Mouse (Mus musculus) inflammation-experienced regulatory T-cells, adult 6 months (primary cell): ENCODE measurements around the gene Rnf114. TPM values are rescaled to one million over a fixed set of nuclear protein-coding genes. Genes with fewer than 3 reads are reported as not detected.

ENCODE experiments used
- ATAC-seq: one replicate; pipeline ENCODE4 v1.8.0; 2017
- polyA plus RNA-seq, 3 experiments: library from polyadenylated mRNA; unstranded; fragments of 100-300 nt; shearing (Covaris generic); gene quantifications; one replicate each; pipeline ENCODE4 v1.2.1; 2017

Rnf114 gene
- 100 to 1,000 TPM; 145 to 194 (median 193) TPM for polyA plus RNA-seq

DNA sequence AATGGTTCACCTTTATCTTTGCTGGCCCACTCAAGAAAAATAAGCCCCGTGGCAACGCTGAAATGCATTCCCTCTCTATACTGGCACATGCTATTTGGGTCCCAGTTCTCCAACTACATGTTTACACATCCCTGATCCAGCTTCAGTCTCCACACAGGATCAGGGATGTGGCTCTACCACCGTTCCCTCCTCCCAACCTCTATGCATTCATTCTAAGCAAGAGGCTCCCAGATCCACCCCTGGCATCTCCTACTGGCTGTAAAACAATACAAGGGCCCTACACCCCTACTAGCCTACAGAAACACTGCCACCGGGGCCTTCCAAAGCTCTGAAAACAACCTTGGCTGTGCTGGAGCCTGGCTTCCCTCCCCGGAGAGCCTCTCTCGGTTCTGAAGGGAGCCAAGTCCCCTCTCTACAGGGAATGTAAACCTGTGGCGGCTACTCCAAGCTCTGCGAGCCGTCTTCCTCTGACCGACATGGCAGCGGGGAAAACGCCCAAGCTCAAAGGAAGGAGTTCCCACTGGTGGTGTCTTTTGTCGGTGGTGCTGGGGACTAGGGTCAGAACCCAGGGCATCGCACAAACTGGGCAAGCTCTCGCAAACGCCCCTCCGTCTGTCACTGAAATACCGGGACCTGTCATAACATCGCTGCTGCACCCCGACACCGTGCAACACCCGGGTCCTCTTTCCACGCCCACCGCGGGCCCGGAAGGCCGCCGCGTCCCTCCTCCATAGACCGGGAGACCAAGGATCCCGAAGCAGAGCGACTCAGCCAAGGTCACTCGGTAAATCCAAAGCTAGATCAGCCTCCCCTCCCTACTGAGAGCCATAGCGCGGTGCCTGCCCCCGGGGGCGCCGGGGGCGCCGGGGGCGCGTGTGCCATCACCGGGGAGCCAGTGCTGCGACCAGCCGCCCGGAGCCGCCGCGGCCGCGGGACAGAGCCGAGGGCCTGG is at the start of gene Rnf114:
TSS of gene Rnf114 (plus strand) at position 889 of the 952 bp plus-strand sequence.
- peak; percentile 24 for ATAC-seq

DNA sequence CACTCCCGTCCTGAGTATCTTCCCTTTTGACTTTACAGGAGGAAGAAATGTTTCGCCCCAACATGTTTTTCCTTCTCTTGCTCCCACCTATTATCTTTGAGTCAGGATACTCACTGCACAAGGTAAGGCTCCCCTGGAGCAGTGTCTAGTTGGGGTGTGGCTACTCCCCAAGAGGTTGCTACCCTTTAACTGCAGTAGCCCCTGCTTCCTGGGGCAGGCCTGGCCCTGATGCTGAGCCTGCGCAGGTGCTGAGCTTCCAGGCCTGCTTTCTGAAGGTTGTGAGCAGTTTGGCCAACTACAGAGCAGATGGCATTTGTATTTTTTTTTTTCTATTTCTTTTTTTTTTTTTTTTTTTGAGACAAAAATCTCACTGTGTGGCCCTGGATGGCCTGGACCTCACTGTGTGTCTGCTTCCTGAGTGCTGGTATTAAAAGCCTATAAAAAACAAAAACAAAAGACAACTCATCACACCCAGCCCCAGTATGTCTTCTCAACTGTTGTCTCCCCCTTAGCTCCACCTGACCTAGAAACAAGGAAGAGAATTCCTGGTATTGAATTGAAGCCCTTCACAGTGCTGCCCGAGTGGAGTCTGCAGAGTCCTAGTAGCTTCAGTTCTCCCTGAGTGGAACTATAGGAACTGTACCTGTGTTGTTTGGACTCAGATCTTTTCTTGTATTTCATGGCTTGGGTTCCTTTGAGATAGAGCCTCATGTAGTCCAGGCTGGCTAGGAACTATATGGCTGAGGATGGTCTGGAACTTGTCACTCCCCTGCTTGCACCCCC is 48.8 kb upstream of the Rnf114 start:
- ATAC-seq = no peak

DNA sequence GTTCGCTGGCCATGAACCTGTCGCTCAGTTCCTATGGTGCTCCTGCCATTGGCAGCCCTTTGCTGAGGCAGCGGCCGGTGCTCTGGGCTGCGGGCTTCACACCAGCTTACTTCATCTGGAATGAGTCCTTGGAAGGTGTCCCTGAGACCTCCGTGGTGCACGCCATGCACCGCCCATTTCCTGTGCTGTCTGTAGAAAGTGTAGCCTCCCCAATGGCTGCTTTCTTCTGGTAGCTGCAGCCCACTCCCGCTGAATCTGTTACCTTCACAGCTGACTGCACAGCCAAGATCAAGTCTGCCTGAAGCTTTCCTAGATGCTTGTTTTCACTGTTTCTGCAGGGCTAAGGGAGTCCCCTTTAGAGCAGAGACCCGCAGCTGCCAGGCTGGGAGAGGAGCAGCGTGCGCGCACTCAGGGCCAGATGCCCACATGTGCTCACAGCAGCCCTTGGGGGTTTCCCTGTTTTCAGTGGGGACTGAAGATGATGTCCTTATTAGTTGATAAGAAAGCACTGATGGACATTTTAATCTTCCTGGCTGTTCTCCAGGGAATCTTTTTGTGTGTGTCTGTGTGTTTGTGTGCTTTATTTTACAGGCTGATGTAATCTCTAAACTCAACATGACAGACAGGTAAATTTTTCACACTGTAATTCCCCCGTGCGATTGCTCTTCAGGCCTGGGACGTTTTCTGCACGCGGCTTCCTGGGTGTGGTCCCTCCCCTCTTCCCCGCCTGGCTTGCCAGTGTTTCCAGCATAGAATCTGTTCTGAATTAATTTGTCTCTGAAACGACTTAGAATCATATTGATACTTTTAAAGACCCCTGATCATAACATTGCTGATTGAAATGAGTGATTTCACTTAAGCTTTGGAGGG is 46.3 kb upstream of the Rnf114 start:
- ATAC-seq = peak; percentile 54

DNA sequence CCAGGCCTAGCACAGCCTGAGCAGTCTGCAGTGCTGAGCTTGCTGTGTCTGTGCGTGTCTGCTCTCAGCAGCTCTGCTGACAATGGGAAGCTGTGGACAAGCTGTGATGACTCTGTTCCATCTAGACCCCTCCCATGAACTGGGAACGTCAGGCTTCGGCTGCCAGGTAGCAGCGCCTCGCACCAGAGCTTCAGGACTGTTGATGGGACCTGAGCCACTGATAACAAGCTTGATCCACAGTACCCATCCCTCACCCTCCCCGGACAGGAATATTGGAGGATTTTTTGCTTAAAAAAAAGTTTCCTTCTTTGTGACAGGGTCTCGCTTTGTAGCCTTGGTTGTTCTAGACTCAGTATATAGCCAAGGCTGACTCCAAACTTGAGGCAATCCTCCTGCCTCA is 45.2 kb upstream of the Rnf114 start:
- ATAC-seq = no peak

DNA sequence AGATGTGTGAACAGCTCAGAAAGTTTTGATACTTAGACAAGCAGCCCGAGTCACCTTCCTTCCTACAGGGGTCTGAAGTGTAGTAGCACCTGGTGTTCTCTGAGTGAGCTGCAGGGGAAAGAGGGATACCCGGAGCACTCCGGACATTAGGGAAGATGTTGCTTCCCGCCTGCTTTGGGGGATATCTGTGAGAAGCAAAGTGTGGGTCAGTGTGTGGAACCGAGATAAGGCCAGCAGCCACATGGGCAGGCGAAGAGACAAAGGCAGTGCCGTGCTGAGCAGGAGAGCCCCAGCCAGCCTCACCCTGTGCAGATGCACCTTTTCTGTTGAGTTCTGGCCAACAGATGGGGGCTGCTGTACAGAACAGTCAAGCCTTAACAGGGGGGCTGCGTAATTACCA is 44.8 kb upstream of the Rnf114 start:
- no peak for ATAC-seq

DNA sequence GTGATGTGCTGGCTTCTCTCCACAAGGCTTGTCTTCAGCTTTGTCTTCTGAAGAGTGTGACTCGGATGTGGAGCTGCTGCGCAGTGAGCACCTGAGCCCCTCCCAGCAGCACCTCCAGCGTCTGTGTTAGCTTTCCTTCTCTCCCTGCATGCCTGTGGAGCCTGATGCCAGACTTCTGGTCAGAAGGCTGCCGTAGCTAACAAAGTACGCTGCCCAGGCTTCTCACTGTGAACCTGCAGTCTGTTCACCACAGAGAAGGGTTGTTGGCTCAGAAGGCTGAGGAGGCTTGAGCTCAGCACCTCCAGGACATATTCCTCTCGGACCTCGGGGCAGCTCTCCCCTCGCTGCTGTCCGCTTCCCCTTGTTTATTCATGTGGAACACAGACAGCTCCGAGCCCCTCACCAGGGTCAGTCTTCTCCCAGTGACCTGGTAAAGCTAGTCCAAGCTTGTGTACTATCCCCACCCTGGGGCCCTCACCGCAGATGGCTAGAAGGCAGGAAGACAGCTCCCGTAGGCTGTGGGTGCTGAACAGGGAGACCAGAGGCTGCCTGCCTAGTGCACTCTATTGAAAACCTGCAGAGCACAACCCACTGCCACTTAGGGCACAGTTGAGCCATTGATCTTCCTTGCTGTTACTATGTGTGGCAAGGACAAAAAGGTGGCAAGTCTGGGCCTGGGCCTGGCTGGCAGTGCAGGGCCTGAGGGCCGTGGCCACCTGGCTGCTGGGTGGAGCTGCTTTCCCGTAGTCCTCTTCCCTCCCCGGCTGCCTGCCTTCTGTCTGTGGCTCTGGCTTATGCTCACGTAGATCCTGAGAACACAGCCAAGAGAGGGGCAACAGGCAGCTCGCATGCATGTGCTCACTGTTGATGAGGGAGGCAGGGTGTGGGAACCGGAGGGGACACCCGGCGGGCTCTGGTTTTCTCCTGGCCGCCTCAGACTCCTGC is 42.8 kb upstream of the Rnf114 start:
- no peak for ATAC-seq

DNA sequence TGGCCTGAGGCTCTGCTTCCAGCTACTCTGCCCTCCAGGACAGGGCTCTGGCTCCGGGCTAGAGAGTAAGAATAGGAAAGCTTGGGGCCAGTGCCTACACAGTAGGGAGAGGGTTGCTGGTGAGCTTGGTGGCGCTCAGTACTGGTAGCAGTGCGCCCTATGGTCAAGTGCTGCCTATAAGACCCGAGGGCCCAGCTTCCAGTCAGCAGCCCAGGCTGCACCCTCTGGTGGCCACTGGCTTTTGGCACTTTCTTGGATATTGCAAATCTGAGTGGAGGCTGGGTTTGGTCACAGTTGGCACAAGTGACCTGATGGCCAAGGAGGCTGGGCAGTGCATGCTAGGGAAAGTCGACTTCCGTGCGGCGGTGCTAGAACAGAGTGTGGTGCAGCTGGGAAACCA is 41.8 kb upstream of the Rnf114 start:
- no peak for ATAC-seq

DNA sequence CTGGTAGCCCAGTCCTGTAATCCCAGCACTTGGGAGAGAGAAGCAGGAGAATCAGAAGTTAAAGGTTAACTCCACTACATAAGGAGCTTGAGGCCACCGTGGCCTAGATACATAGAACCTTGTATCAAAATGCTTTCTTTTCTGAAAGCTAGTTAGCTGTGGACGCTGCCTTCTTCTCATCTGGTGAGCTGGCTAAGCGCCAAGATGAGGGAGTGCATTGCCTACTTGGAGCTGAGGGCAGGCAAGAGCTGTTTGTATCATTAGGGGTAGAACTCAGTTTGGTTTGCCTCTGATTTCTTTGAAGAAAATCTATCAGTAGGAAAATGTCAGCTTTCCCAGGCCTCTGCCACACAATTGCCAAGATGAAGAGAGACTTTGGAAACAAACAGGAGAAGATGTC is 38.6 kb upstream of the Rnf114 start:
- ATAC-seq = no peak

DNA sequence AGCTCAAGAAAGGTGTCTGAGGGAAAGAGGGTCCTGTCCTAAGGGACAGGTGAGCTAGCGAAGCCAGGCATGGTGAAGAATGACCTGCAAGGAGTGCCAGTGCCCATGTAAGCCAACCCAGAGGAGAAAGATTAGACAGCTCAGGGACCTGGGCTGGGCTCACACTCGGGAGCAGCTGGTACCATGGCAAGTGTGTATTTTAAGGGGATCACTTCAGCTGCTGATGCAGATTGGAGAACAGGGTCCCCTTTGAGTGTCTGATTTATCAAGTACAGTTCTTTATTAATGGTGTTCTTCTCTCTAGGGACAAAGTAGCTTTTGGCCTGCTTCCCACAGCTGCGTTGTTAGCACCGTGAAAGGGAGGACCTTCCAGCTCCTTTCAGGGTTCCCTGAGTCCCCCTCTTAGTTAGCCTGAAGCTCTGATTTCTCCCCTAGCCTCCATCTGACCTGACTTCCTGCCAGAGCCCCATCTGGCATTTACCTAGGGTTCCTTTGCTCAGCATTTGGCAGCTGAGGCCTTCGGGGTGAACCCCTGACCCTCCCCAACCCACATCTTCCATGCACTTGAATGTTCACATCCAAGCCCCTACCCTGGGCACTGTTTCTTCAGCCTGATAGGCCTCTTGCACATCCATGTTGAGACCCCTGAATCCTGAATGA is 36.0 kb upstream of the Rnf114 start:
- no peak for ATAC-seq

DNA sequence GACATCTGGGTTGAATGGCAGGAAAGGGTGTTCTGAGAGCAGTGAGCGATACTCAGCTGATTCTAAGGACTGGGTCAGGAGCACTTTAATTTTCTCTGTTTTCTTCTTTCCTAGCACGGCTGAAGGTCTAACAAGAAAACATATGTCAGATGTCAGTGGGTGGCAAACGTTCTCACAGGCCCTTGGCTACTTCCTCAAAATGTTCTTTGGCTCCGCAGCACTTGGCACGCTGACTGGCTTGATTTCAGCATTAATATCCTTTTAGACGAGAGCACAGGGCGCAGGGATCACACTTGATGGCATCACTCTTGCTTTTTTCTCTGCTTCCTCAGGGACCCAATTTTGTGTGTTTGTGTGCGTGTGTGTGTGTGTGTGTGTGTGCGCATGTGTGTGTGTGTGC is 35.2 kb upstream of the Rnf114 start:
- no peak for ATAC-seq

DNA sequence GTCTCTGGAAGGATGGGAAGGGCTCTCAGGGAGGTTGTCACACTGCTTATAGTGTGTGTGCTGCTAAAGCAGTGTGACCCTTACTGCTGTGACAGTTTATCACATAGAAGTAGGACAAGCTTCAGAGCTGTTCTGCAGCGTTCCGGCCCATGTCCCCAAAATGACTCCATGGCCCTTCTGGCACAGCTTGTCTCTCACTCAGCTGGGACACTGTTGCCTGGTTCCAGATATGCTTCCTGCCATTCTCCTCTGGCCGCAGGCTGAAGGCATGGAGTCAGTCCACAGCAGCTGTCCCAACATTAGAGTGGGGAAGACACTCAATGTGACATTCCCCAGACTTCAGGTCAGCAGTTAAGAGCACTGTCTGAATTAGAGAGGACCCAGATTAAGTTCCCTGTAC is 33.9 kb upstream of the Rnf114 start:
- ATAC-seq = no peak

DNA sequence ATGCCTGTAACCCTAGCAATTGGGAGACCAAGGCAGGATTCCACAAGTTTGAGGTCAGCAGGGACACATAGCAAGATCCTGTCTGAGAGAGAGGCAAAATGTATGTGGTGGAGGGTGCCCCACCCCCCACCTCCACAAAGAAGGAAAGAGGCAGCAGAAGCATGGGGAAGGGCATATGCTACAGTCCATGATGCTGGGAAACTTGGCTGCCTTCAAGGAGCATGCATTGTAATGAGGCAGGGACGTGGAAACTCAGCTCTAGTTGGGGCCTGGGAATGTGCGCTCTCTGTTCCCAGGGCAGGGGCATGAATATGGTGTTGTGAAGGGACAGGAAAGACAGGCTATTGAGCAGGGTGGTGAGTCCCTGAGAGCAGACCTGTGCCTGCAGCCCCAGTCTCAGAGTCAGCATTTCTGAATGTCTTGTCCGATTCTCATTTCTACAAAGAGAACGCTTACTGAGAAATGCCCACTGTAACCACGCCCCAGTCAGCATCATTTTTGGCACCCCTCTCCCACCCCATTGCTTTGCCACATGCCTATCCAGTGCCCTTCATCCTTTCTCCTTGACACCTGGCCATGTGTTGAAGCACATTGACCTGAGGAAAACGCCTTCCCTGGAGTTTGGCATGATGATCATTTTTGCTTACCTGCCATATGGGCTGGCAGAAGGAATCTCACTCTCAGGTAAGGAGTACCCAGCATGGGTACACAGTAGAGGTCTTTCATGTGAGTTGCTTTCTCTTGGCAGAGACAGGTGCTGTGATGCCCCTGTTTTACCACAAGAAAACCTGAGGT is 33.2 kb upstream of the Rnf114 start:
- no peak for ATAC-seq

DNA sequence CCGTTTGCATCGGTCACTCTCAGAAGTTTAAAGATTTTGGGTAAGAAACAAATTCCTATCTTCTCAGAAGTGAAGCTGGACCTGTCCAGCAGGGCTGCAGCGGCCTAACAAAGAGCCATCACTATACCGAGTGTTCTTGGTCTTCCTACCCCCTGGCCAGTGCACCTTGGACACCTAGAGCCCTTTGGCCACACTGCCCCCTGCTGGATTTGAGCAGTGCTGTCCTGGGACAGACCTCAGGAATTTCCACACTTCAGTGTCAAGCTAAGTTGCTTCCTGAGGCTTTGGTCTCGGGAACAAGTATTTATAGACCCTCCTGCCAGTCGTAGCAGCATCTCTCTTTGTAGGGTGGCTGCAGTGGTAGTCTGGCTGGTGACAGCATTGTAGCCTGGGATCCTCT is 29.5 kb upstream of the Rnf114 start:
- ATAC-seq = no peak

DNA sequence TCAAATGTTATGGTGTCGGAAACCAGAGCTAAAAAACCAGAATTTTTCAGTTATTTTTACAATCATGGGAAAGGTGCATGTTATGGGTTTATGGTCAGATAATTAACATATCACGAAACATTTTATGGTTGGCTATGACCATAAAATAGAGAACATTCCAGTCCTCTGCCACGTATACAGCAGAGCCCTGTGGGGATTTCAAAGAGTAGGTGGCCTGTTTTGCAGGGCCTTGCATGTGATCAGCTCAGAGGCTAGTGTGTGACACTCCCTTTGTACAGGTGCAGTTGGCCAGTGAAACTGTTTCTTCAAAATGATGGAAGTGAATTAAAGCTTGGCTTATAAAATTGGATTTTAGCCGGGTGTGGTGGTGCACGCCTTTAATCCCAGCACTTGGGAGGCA is 28.6 kb upstream of the Rnf114 start:
- ATAC-seq = no peak

DNA sequence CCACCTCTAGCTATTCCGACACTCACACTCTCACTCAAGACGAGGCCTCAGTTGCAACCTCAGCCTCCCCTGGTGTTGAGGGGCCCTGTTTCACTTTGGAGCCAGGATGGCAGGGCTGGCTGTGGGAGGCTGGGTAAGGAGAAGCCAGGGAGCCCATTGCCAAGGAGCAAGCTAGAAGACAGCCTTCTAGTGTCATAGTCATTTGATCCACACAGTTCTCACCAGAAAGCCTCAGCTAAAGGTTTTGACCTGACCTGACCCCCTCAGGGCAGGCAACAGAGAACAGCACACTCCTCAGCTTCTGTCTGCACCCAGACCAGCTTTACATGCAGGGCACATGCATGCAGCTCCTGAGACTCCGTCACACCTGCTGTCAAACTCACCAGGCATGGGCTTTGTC is 26.5 kb upstream of the Rnf114 start:
- no peak for ATAC-seq

DNA sequence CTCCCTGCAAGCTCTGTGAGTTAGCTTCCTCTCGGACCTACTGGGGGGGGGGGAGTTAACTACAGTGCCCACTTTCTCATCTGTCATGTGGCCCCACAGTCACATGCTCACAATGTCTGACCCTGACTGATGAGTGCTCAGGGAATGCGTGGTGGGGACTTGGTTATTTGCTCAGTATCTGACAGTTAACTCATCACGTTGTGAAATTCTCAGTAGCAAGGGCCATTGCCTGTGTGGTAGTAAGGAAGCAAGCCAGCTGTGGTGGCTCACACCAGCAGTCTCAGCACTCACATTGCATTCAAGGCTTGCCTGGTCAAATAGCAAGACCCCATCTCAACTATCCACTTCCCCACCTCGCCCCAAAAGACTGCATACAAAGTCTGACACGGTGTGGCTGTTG is 25.2 kb upstream of the Rnf114 start:
- no peak for ATAC-seq

DNA sequence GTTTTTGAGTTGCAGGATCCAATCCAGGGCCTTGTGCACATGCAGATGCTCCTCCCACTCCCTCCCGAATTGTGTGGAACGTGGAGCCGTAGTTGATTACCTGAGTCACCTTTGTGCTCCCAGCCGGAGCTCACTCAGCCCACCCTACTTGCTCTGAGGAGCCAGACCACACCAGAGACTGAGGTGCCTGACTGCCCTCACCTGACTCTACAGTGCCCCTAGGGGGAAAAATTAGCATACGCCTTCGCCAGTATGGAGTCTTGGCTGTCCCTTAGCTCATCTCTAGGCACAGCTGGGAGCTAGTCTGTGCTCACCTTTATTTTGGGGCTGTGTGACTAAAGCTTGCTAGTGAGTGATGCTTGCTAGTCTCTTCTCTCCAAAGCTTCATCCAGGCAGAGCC is 24.0 kb upstream of the Rnf114 start:
- no peak for ATAC-seq

DNA sequence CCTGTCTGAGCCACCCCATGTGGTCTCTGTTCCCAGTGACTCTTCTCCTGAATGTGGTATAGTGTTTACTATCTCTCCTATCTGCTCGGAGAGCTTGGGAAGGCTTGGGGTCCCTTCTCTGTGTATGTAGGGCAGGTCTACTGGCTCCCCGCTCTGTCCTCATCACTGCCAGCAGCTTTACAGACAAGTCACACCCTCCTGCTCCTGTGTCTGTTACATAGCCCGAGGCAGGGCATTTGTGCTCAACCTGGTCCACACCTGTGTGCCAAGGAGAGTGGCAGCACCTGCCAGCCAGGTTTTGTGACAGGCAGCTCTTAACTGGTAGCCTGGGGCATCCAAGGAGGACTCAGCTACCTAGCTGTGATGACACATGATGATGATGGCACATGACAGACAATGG is 21.8 kb upstream of the Rnf114 start:
- ATAC-seq = no peak

DNA sequence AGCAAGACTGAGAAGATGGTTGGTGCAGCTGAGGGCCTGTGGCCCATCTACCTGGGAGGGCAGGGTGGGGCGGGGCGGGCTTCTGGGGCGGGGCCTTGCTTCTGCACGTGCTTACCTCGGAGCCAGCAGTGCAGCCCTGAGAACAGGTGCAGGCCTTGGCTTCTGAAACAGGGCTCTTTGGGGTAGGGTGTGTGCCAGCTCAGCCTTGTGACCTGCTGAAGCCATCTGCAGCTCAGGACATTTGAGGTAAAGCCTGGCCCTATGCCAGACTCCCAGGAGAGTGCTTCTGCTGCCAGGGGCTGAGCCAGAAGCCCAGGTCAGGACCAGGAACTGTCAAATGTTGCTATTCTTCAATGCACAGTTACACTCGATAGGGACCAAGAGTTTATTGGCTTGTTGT is 20.9 kb upstream of the Rnf114 start:
- no peak for ATAC-seq

DNA sequence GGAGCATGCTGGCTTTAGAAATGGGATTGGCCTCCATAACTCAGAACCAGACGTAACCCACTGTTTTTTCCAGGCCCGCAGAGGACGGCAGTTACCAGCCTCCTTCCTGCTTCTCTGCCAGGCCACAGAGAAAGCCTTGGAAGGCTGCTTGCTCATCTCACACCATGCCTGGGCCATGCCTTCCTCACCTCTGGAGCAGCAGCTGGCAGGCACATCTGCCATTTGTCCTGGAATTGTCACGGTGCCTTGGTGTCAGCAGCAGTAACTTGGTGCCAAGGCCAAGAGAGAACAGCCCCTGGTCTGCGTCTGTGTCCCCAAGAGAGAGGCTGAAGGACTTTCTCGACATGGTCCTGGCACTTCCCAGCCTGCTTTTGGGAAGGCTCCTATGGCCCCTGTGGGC is 18.2 kb upstream of the Rnf114 start:
- ATAC-seq = no peak
